Mouse (Mus musculus) limb, embryonic 14.5 days (tissue): ENCODE data around the gene Stxbp5l. TPM values are rescaled to one million over a fixed set of nuclear protein-coding genes. Genes with fewer than 3 reads are reported as not detected.
A peak's percentile ranks its signal among the peaks of the same experiment; 100 is the strongest.
"Not testable (repeated sequence)": the region's sequence is repeated elsewhere in the genome, so short reads cannot be mapped to it uniquely, and the experiment has no call there.

Source experiments
- ATAC-seq: fragments of 200-750 bp; cut with Nextera tagmentation; 2 replicates; pipeline ENCODE4 v1.8.0; 2017; ENCODE audit warnings: low read depth, moderate number of reproducible peaks, moderate TSS enrichment; ENCODE audit not compliant: low FRiP score
- DNase-seq: peaks from one replicate; pipeline ENCODE4 v3.0.0-alpha.2; 2015; ENCODE audit warnings: low spot score
- H3K27ac ChIP-seq: fragments of 300-500 bp; sonication (generic); replicated peaks from 2 replicates; pipeline ENCODE4 v1.5.1; 2014; ENCODE audit warnings: low read depth, mild to moderate bottlenecking, low read length, moderate library complexity, mixed read lengths
- H3K27me3 ChIP-seq: fragments of 300-500 bp; sonication (generic); 2 replicates; pipeline ENCODE4 v1.6.1; 2014; ENCODE audit warnings: low read length, mixed read lengths; ENCODE audit not compliant: control insufficient read depth, insufficient read depth
- H3K36me3 ChIP-seq: fragments of 300-500 bp; sonication (generic); 2 replicates; pipeline ENCODE4 v1.6.1; 2014; ENCODE audit warnings: mild to moderate bottlenecking, low read length, moderate library complexity, mixed read lengths; ENCODE audit not compliant: control insufficient read depth, insufficient read depth
- H3K4me1 ChIP-seq: fragments of 300-500 bp; sonication (generic); 2 replicates; pipeline ENCODE4 v1.6.1; 2014; ENCODE audit warnings: antibody characterized with exemption, low read length, mixed read lengths; ENCODE audit not compliant: control insufficient read depth, insufficient read depth
- H3K4me2 ChIP-seq: fragments of 300-500 bp; sonication (generic); replicated peaks from 2 replicates; pipeline ENCODE4 v1.6.1; 2014; ENCODE audit warnings: low read depth, mild to moderate bottlenecking, low read length, moderate library complexity; ENCODE audit not compliant: severe bottlenecking
- H3K4me3 ChIP-seq: fragments of 300-500 bp; sonication (generic); replicated peaks from 2 replicates; pipeline ENCODE4 v1.5.1; 2014; ENCODE audit warnings: low read length
- H3K9ac ChIP-seq: fragments of 300-500 bp; sonication (generic); 2 replicates; pipeline ENCODE4 v1.6.1; 2014; ENCODE audit warnings: mild to moderate bottlenecking, low read depth, low read length, moderate library complexity; ENCODE audit not compliant: severe bottlenecking
- H3K9me3 ChIP-seq: fragments of 300-500 bp; sonication (generic); 2 replicates; pipeline ENCODE4 v1.6.1; 2016; ENCODE audit warnings: low read length; ENCODE audit not compliant: control insufficient read depth
- POLR2A ChIP-seq: fragments of 200-500 bp; IDR thresholded peaks from 2 replicates; pipeline ENCODE4 v1.8.0; 2012; ENCODE audit warnings: inconsistent platforms, mild to moderate bottlenecking, moderate library complexity, borderline replicate concordance; ENCODE audit not compliant: insufficient read depth, insufficient read length; ENCODE audit errors: extremely low read depth
- WGBS: fragments of 180-500 bp; shearing (Covaris S2); extraction: QIAGEN DNeasy Blood & Tissue Kit; methylation state at CpG from one replicate; pipeline ENCODE4 v1.1.7; 2014; 5-methylcytosine and 5-hydroxymethylcytosine counted together
- polyA plus RNA-seq, 2 experiments: library from polyadenylated mRNA; depleted of rRNA in 1 of 2; stranded (reverse) in 1 of 2; unstranded in 1 of 2; fragments of >200 nt; fragmentation: Nextera tagmentation in 1 of 2; extraction: Ambion mirVana in 1 of 2; gene quantifications; 2 replicates each; pipeline versions ENCODE4 v1.2.1 to v1.2.3; 2012 to 2014

Stxbp5l gene
- polyA plus RNA-seq, 2 experiments: 0.08 to 0.22 TPM

DNA sequence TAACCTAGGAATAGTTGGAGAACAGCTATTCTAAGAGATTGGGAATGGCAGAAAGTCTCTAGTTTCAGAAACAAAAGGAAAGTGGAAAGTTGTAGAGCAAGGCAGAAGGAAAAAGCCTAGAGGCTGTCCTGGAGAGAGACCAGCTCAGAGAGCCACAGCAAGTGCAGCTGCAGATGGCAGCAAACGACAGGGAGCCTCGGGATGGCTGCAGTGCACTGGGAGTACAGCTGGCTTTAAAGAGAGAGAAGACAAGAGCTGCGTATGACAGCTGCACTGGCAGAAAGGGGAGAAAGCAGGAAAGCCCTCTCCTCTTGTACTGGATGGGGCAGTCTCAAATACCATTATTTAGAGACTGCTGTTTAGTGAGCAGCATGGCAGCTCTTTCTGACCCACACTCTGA, 37.7 kb downstream of the Stxbp5l start:
- Histone ChIP-seq H3K27me3 (no peaks in the 10 kb centered on the region), H3K4me1 (no peaks in the 10 kb centered on the region), H3K4me2 (no peak overlapping the region), H3K36me3 (no peaks in the 10 kb centered on the region), H3K4me3 (no peak overlapping the region), H3K9ac (no peak overlapping the region), H3K27ac (no peak overlapping the region), H3K9me3 (no peaks in the 10 kb centered on the region)
- ATAC-seq: no peak
- peak; percentile 9 for DNase-seq
- no peak for TF ChIP-seq POLR2A
- 10% methylated on average over 3 of the region's 3 CpGs for WGBS

DNA sequence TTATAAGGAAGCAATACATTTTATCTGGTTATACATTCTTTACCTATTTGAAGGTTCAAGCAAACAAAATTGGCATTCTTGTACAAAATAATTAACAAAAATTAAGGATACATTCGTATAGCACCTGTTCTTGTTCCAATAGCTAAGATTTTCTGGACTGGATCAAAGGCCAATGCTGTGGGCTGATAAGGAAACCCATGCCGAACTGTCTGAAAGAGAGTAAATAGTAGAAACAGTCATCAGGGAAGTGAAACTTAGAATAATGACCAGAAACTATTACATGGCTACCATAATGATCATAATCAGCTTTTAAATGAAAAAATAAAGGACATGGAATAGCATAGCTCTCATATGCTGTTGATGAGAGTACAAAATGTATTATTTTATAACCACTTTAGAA, 39.8 kb downstream of the Stxbp5l start:
- Histone ChIP-seq H3K9me3 (no peaks in the 10 kb centered on the region), H3K4me3 (no peak overlapping the region), H3K4me2 (no peak overlapping the region), H3K4me1 (no peaks in the 10 kb centered on the region), H3K36me3 (no peaks in the 10 kb centered on the region), H3K9ac (no peak overlapping the region), H3K27me3 (no peaks in the 10 kb centered on the region), H3K27ac (no peak overlapping the region)
- no peak for TF ChIP-seq POLR2A
- ATAC-seq (no peak), DNase-seq (no peak)
- 59% methylated on average over 2 of the region's 2 CpGs for WGBS

DNA sequence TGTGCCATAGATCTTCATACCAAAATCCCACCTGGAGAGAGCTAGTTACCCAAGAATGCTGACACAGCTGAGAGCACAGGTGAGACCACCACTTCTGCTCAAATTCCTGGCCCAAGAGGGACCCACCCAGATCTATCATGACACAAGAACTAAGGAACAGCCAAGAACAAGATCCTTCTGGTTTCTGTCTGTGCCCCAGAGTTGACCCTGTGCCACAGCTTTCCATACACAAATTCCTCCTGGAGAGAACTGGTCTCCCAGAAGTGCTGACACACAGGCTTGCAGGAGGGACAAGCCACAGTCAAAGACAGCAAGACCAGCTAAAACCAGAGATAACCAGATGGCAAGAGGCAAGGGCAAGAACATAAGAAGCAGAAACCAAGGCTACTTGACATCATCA, 43.3 kb downstream of the Stxbp5l start:
- not testable (repeated sequence) for H3K27me3 ChIP-seq, DNase-seq, H3K9me3 ChIP-seq, H3K36me3 ChIP-seq, H3K4me3 ChIP-seq, ATAC-seq, H3K4me2 ChIP-seq, H3K4me1 ChIP-seq, H3K9ac ChIP-seq, H3K27ac ChIP-seq

DNA sequence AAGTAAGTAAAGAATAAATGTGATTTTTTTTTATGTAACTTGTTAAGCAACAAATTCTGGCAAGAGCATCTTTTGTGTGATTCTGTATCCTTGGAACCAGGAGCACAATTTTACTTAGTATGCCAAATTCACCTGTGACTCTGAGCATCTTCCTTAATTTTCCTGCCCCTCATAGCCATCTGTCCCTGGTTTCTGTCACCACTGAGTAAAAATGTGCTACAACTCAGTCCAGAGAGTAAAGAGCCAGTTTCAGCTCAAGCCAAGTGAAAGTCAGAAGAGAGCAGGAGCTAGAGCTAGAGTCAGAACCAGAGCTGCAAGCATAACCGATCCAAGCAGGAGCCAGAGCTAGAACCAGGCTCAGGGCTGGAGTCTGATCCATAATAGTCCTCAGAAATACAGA, 46.6 kb downstream of the Stxbp5l start:
- TF ChIP-seq POLR2A: no peak
- H3K36me3 ChIP-seq: no peaks in the 10 kb centered on the region
- H3K9me3 ChIP-seq: no peaks in the 10 kb centered on the region
- 88% methylated on average over 1 of the region's 1 CpGs for WGBS
- H3K4me2 ChIP-seq: no peak overlapping the region
- ATAC-seq (no peak), DNase-seq (no peak)
- H3K4me3 ChIP-seq: no peak overlapping the region
- no peak overlapping the region for H3K9ac ChIP-seq
- no peak overlapping the region for H3K27ac ChIP-seq
- no peaks in the 10 kb centered on the region for H3K27me3 ChIP-seq
- no peaks in the 10 kb centered on the region for H3K4me1 ChIP-seq

DNA sequence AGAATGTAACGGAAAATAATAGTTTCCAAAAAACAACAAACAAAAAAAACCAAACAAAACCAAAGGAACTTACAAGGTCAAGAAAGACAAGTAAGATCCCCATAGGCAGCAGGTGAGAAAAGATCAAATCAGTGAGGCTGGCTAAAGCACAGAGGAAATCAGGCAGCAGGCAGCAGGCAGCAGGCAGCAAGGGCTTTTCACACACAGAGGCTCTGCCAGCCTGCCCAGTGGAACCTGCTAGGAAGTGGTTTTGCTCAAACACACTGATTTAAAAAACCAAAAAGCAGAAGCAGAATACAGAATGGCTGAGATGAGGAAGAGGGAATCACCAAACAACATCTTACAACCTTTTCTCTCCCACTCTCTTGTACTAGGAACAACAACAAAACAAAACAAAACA, 47.2 kb downstream of the Stxbp5l start:
- H3K4me2 ChIP-seq: no peak overlapping the region
- DNase-seq (no peak), ATAC-seq (no peak)
- H3K4me3 ChIP-seq: no peak overlapping the region
- H3K27ac ChIP-seq: no peak overlapping the region
- no peak overlapping the region for H3K9ac ChIP-seq
- H3K4me1 ChIP-seq: no peaks in the 10 kb centered on the region
- no peaks in the 10 kb centered on the region for H3K27me3 ChIP-seq
- no peak for TF ChIP-seq POLR2A
- H3K9me3 ChIP-seq: no peaks in the 10 kb centered on the region
- H3K36me3 ChIP-seq: no peaks in the 10 kb centered on the region
- 96% methylated on average over 1 of the region's 1 CpGs for WGBS

DNA sequence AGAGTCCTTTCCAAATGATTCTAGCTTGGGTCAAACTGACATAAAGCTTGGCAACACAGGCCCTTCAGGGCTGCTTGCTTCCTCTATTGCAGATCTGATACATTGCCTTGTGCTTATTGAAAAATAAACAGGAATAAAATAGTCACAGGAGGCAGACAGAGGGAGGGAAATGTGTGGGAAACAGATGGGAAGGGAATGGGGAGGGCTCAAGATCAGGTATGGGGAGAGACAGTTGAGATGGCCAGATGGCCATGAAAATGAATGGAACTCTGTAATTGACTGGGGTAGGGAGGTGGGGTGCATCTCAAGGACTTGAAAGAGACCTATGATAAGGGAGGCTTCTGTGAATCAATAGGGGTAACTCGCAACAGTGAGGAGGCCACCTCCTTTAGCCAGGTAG, 80.3 kb downstream of the Stxbp5l start:
- 87% methylated on average over 1 of the region's 1 CpGs for WGBS
- Histone ChIP-seq H3K9ac (no peak overlapping the region), H3K27me3 (no peaks in the 10 kb centered on the region), H3K36me3 (no peaks in the 10 kb centered on the region), H3K4me2 (no peak overlapping the region), H3K4me1 (no peaks in the 10 kb centered on the region), H3K9me3 (no peaks in the 10 kb centered on the region), H3K4me3 (no peak overlapping the region), H3K27ac (no peak overlapping the region)
- ATAC-seq: no peak
- no peak for DNase-seq
- no peak for TF ChIP-seq POLR2A
